Mouse (Mus musculus) megakaryocyte, embryonic 14.5 days (primary cell): ENCODE results near the gene Mreg.

Experiments used
- FLI1 ChIP-seq: IDR thresholded peaks from 2 replicates; pipeline ENCODE4 v1.6.1; 2012; ENCODE audit warnings: low read length, inconsistent platforms, mixed read lengths
- GATA1 ChIP-seq: IDR thresholded peaks from 3 replicates; pipeline ENCODE4 v1.6.1; 2012; ENCODE audit warnings: mixed read lengths, low read length, inconsistent platforms, borderline replicate concordance

- TF ChIP-seq GATA1 (no peak), FLI1 (no peak)
Observed at GRCm38 (mm10) chr1:72136101-72136500, 76.0 kb downstream of the Mreg start.
